Mouse (Mus musculus) limb, embryonic 14.5 days (tissue): Measurements from ENCODE around the gene Tpcn1. TPM values are rescaled to one million over a fixed set of nuclear protein-coding genes. Genes with fewer than 3 reads are reported as not detected.
A peak's percentile ranks its signal among the peaks of the same experiment; 100 is the strongest.

ENCODE experiments used
- ATAC-seq: fragments of 200-750 bp; cut with Nextera tagmentation; 2 replicates; pipeline ENCODE4 v1.8.0; 2017; ENCODE audit warnings: low read depth, moderate number of reproducible peaks, moderate TSS enrichment; ENCODE audit not compliant: low FRiP score
- DNase-seq: peaks from one replicate; pipeline ENCODE4 v3.0.0-alpha.2; 2015; ENCODE audit warnings: low spot score
- H3K27ac ChIP-seq: fragments of 300-500 bp; sonication (generic); replicated peaks from 2 replicates; pipeline ENCODE4 v1.5.1; 2014; ENCODE audit warnings: low read depth, mild to moderate bottlenecking, low read length, moderate library complexity, mixed read lengths
- H3K27me3 ChIP-seq: fragments of 300-500 bp; sonication (generic); 2 replicates; pipeline ENCODE4 v1.6.1; 2014; ENCODE audit warnings: low read length, mixed read lengths; ENCODE audit not compliant: control insufficient read depth, insufficient read depth
- H3K36me3 ChIP-seq: fragments of 300-500 bp; sonication (generic); 2 replicates; pipeline ENCODE4 v1.6.1; 2014; ENCODE audit warnings: mild to moderate bottlenecking, low read length, moderate library complexity, mixed read lengths; ENCODE audit not compliant: control insufficient read depth, insufficient read depth
- H3K4me1 ChIP-seq: fragments of 300-500 bp; sonication (generic); 2 replicates; pipeline ENCODE4 v1.6.1; 2014; ENCODE audit warnings: antibody characterized with exemption, low read length, mixed read lengths; ENCODE audit not compliant: control insufficient read depth, insufficient read depth
- H3K4me2 ChIP-seq: fragments of 300-500 bp; sonication (generic); replicated peaks from 2 replicates; pipeline ENCODE4 v1.6.1; 2014; ENCODE audit warnings: low read depth, mild to moderate bottlenecking, low read length, moderate library complexity; ENCODE audit not compliant: severe bottlenecking
- H3K4me3 ChIP-seq: fragments of 300-500 bp; sonication (generic); replicated peaks from 2 replicates; pipeline ENCODE4 v1.5.1; 2014; ENCODE audit warnings: low read length
- H3K9ac ChIP-seq: fragments of 300-500 bp; sonication (generic); 2 replicates; pipeline ENCODE4 v1.6.1; 2014; ENCODE audit warnings: mild to moderate bottlenecking, low read depth, low read length, moderate library complexity; ENCODE audit not compliant: severe bottlenecking
- H3K9me3 ChIP-seq: fragments of 300-500 bp; sonication (generic); 2 replicates; pipeline ENCODE4 v1.6.1; 2016; ENCODE audit warnings: low read length; ENCODE audit not compliant: control insufficient read depth
- POLR2A ChIP-seq: fragments of 200-500 bp; IDR thresholded peaks from 2 replicates; pipeline ENCODE4 v1.8.0; 2012; ENCODE audit warnings: inconsistent platforms, mild to moderate bottlenecking, moderate library complexity, borderline replicate concordance; ENCODE audit not compliant: insufficient read depth, insufficient read length; ENCODE audit errors: extremely low read depth
- WGBS: fragments of 180-500 bp; shearing (Covaris S2); extraction: QIAGEN DNeasy Blood & Tissue Kit; methylation state at CpG from one replicate; pipeline ENCODE4 v1.1.7; 2014; 5-methylcytosine and 5-hydroxymethylcytosine counted together
- polyA plus RNA-seq, 2 experiments: library from polyadenylated mRNA; depleted of rRNA in 1 of 2; stranded (reverse) in 1 of 2; unstranded in 1 of 2; fragments of >200 nt; fragmentation: Nextera tagmentation in 1 of 2; extraction: Ambion mirVana in 1 of 2; gene quantifications; 2 replicates each; pipeline versions ENCODE4 v1.2.1 to v1.2.3; 2012 to 2014

Gene Tpcn1
- polyA plus RNA-seq, 2 experiments, result 25.2 to 47.1 TPM

GRCm38 (mm10) chr5:120567761-120568211, 20.7 kb downstream of the Tpcn1 start:
- ATAC-seq (no peak), DNase-seq (no peak)
- Histone ChIP-seq H3K27me3 (no peaks in the 10 kb centered on the region), H3K4me1 (peaks cover 92% of the 10 kb centered on the region), H3K4me2 (peak overlapping the region; percentile 8; the same call in 1 of the 2 replicates), H3K9me3 (no peaks in the 10 kb centered on the region), H3K27ac (peak overlapping the region; percentile 84), H3K9ac (peak overlapping the region; percentile 28), H3K4me3 (no peak overlapping the region), H3K36me3 (no peaks in the 10 kb centered on the region)
- no peak for TF ChIP-seq POLR2A
- 22% methylated on average over 14 of the region's 14 CpGs for WGBS

DNA sequence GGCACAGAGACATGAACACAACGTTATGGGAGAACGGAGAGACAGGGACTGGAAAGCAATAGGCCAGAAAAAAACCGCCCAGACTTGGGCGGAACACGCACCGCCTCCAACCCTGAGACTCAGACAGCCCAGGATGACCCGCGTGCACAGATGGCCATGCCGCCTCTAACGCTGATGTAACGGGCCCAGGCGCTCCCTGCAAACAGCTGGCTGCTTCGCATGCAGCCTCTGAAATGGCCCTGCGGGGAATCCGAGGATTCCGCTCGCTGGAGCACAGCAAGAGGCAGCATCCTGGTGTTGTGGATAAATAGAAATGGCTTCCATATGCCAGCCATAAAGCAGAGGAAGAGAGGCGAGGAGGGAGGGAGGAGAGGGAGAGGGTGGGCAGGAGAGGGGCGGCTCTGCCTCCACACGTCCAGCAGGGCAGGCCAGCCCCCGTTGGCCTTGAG, 21.2 kb downstream of the Tpcn1 start:
- peak; percentile 83 for DNase-seq
- H3K9me3 ChIP-seq, result no peaks in the 10 kb centered on the region
- ATAC-seq, result peak; percentile 67
- H3K36me3 ChIP-seq, result no peaks in the 10 kb centered on the region
- TF ChIP-seq POLR2A, result no peak
- H3K9ac ChIP-seq, result peak overlapping the region; percentile 28; the same call in 1 of the 2 replicates
- H3K4me1 ChIP-seq, result peaks cover 94% of the 10 kb centered on the region
- H3K4me3 ChIP-seq, result no peak overlapping the region
- 9% methylated on average over 21 of the region's 21 CpGs for WGBS
- H3K27ac ChIP-seq, result peak overlapping the region; percentile 84
- peak overlapping the region; percentile 8; the same call in 1 of the 2 replicates for H3K4me2 ChIP-seq
- no peaks in the 10 kb centered on the region for H3K27me3 ChIP-seq

GRCm38 (mm10) chr5:120566681-120567252, 21.7 kb downstream of the Tpcn1 start:
- WGBS, result 29% methylated on average over 7 of the region's 9 CpGs
- peaks cover 94% of the 10 kb centered on the region for H3K4me1 ChIP-seq
- DNase-seq (no peak), ATAC-seq (no peak)
- H3K4me2 ChIP-seq, result peak overlapping the region; percentile 15; the same call in 1 of the 2 replicates
- H3K9ac ChIP-seq, result no peak overlapping the region
- peak overlapping the region; percentile 84 for H3K27ac ChIP-seq
- TF ChIP-seq POLR2A, result no peak
- no peaks in the 10 kb centered on the region for H3K9me3 ChIP-seq
- H3K4me3 ChIP-seq, result no peak overlapping the region
- H3K27me3 ChIP-seq, result no peaks in the 10 kb centered on the region
- H3K36me3 ChIP-seq, result no peaks in the 10 kb centered on the region

- peaks cover 90% of the 10 kb centered on the region for H3K4me1 ChIP-seq
Measured at GRCm38 (mm10) chr5:120566101-120566500, 22.4 kb downstream of the Tpcn1 start.

DNA sequence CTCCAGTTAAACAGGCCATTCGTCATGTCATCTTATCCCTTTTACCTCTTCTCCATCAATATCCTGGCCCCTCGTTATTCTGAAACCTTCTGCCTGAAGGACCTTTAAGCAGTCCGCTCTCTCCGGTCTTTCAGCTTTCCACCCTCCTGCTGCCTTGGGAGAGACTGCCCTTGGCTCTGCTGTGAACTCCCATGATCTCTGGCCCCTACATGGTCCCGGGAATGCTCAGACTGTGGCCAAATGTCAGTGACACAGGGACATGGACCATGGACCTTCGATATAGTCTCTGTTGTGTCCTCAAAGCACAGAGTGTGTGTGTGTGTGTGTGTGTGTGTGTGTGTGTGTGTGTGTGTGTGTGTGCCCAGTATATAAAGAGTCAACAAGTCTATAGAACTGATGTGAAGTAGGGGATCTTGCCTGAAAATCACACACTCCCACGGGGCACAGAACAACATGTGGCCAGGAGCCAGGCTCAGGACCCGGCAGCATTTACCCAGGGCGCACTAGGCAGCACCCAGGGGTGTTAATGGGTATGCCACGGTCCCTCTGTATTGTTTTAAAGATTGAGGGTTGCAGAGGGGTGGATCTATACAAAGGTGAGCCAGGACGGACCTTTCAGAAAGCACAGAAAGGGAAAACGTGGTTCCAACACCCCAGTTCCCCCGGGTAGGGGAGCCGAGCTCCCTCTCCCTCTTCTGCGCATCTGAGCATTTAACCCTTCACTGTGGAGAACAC, 23.1 kb downstream of the Tpcn1 start:
- H3K9me3 ChIP-seq, result no peaks in the 10 kb centered on the region
- H3K4me3 ChIP-seq, result no peak overlapping the region
- TF ChIP-seq POLR2A, result no peak
- no peak overlapping the region for H3K9ac ChIP-seq
- H3K27me3 ChIP-seq, result no peaks in the 10 kb centered on the region
- H3K4me2 ChIP-seq, result no peak overlapping the region
- ATAC-seq (no peak), DNase-seq (no peak)
- peak overlapping the region; percentile 84; the same call in 1 of the 2 replicates for H3K27ac ChIP-seq
- no peaks in the 10 kb centered on the region for H3K36me3 ChIP-seq
- 34% methylated on average over 14 of the region's 15 CpGs for WGBS
- H3K4me1 ChIP-seq, result peaks cover 90% of the 10 kb centered on the region

More at GRCm38 (mm10) chr5:120566101-120566500, 22.4 kb downstream of the Tpcn1 start:
- Histone ChIP-seq H3K27me3 (no peaks in the 10 kb centered on the region), H3K36me3 (no peaks in the 10 kb centered on the region), H3K9ac (no peak overlapping the region), H3K4me3 (no peak overlapping the region), H3K9me3 (no peaks in the 10 kb centered on the region), H3K27ac (peak overlapping the region; percentile 84), H3K4me2 (no peak overlapping the region; the same call in 1 of the 2 replicates)
- ATAC-seq (no peak), DNase-seq (no peak)
- TF ChIP-seq POLR2A, result no peak
- WGBS, result 50% methylated on average over 5 of the region's 5 CpGs
